Mouse (Mus musculus) MEL (cell line): ENCODE measurements around the gene Ahcyl1. TPM values are rescaled to one million over a fixed set of nuclear protein-coding genes. Genes with fewer than 3 reads are reported as not detected.

Experiments
- DNase-seq: peaks from one replicate; pipeline ENCODE4 v3.0.0; 2011; ENCODE audit warnings: low read depth, low spot score
- H3K27ac ChIP-seq: 2 replicates; pipeline ENCODE4 v1.5.1; 2012; ENCODE audit warnings: low read depth, mild to moderate bottlenecking, control low read depth, low read length, moderate library complexity; ENCODE audit not compliant: control insufficient read depth
- H3K27me3 ChIP-seq, 2 experiments: fragments of 150-350 bp in 1 of 2; sonication (generic) in 1 of 2; 2 replicates each; pipeline ENCODE4 v1.6.1; 2012; ENCODE audit warnings: low read length in 2 of 2, mild to moderate bottlenecking in 2 of 2, improper control_type of control experiment in 1 of 2, moderate library complexity in 1 of 2; ENCODE audit not compliant: insufficient read depth in 2 of 2, control insufficient read depth in 1 of 2
- H3K36me3 ChIP-seq, 2 experiments: 2 replicates each; pipeline ENCODE4 v1.6.1; 2012 to 2014; ENCODE audit warnings: low read length in 2 of 2, improper control_type of control experiment in 1 of 2, inconsistent platforms in 1 of 2, mild to moderate bottlenecking in 1 of 2; ENCODE audit not compliant: insufficient read depth in 2 of 2, control insufficient read depth in 1 of 2
- H3K4me1 ChIP-seq, 2 experiments: fragments of 150-350 bp in 1 of 2; sonication (generic) in 1 of 2; 2 replicates each; pipeline ENCODE4 v1.6.1; 2012; ENCODE audit warnings: low read length in 2 of 2, improper control_type of control experiment in 1 of 2, mild to moderate bottlenecking in 1 of 2; ENCODE audit not compliant: insufficient read depth in 2 of 2, control insufficient read depth in 1 of 2
- H3K4me3 ChIP-seq, 2 experiments: fragments of 150-350 bp in 1 of 2; sonication (generic) in 1 of 2; 2 replicates each; pipeline ENCODE4 v1.5.1; 2012; ENCODE audit warnings: low read depth in 2 of 2, low read length in 2 of 2, mild to moderate bottlenecking in 2 of 2, moderate library complexity in 2 of 2, control low read depth in 1 of 2, improper control_type of control experiment in 1 of 2; ENCODE audit not compliant: control insufficient read depth in 1 of 2, insufficient read depth in 1 of 2
- H3K79me2 ChIP-seq: 2 replicates; pipeline ENCODE4 v1.6.1; 2012; ENCODE audit warnings: mild to moderate bottlenecking, low read length, moderate library complexity; ENCODE audit not compliant: control insufficient read depth, poor library complexity, insufficient read depth
- H3K9ac ChIP-seq: 2 replicates; pipeline ENCODE4 v1.6.1; 2012; ENCODE audit warnings: low read depth, mild to moderate bottlenecking, control low read depth, low read length, moderate library complexity; ENCODE audit not compliant: control insufficient read depth, poor library complexity, severe bottlenecking
- H3K9me3 ChIP-seq: fragments of 150-350 bp; sonication (generic); replicated peaks from 2 replicates; pipeline ENCODE4 v1.6.1; 2012; ENCODE audit warnings: mild to moderate bottlenecking, low read length, improper control_type of control experiment, moderate library complexity; ENCODE audit not compliant: insufficient read depth
- BHLHE40 ChIP-seq: IDR thresholded peaks from 2 replicates; pipeline ENCODE4 v1.6.1; 2012; ENCODE audit warnings: low read depth, mild to moderate bottlenecking, inconsistent platforms, low read length, improper control_type of control experiment, borderline replicate concordance
- CHD1 ChIP-seq: IDR thresholded peaks from 2 replicates; pipeline ENCODE4 v1.6.1; 2012; ENCODE audit warnings: low read depth, mild to moderate bottlenecking, inconsistent platforms, low read length, improper control_type of control experiment
- ELF1 ChIP-seq: IDR thresholded peaks from 2 replicates; pipeline ENCODE4 v1.6.1; 2014; ENCODE audit warnings: low read depth, mild to moderate bottlenecking, inconsistent platforms, low read length, improper control_type of control experiment, moderate library complexity
- EP300 ChIP-seq, 2 experiments: IDR thresholded peaks; 2 replicates each; pipeline ENCODE4 v1.6.1; 2011; ENCODE audit warnings: improper control_type of control experiment in 2 of 2, low read length in 2 of 2, low read depth in 1 of 2, mild to moderate bottlenecking in 1 of 2
- ETS1 ChIP-seq: IDR thresholded peaks from 2 replicates; pipeline ENCODE4 v1.6.1; 2012; ENCODE audit warnings: low read depth, mild to moderate bottlenecking, inconsistent platforms, low read length, improper control_type of control experiment, moderate library complexity
- MAFK ChIP-seq: IDR thresholded peaks from 2 replicates; pipeline ENCODE4 v1.6.1; 2011; ENCODE audit warnings: low read depth, mild to moderate bottlenecking, low read length, improper control_type of control experiment, borderline replicate concordance
- MAX ChIP-seq: IDR thresholded peaks from 2 replicates; pipeline ENCODE4 v1.6.1; 2011; ENCODE audit warnings: low read length, improper control_type of control experiment
- MAZ ChIP-seq: IDR thresholded peaks from 2 replicates; pipeline ENCODE4 v1.6.1; 2012; ENCODE audit warnings: low read depth, mild to moderate bottlenecking, inconsistent platforms, low read length, improper control_type of control experiment
- MXI1 ChIP-seq: IDR thresholded peaks from 2 replicates; pipeline ENCODE4 v1.6.1; 2011; ENCODE audit warnings: mild to moderate bottlenecking, low read depth, low read length, improper control_type of control experiment
- MYC ChIP-seq: IDR thresholded peaks from 2 replicates; pipeline ENCODE4 v1.6.1; 2011; ENCODE audit warnings: low read depth, mild to moderate bottlenecking, low read length, improper control_type of control experiment, moderate library complexity
- NRF1 ChIP-seq: IDR thresholded peaks from 2 replicates; pipeline ENCODE4 v1.6.1; 2014; ENCODE audit warnings: low read depth, mild to moderate bottlenecking, inconsistent platforms, low read length, improper control_type of control experiment, moderate library complexity; ENCODE audit not compliant: poor library complexity, insufficient read depth, severe bottlenecking
- POLR2AphosphoS2 ChIP-seq: IDR thresholded peaks from 2 replicates; pipeline ENCODE4 v1.6.1; 2011; ENCODE audit warnings: low read length, improper control_type of control experiment
- RCOR1 ChIP-seq: IDR thresholded peaks from 2 replicates; pipeline ENCODE4 v1.6.1; 2012; ENCODE audit warnings: low read depth, mild to moderate bottlenecking, inconsistent platforms, low read length, improper control_type of control experiment
- SIN3A ChIP-seq: IDR thresholded peaks from 2 replicates; pipeline ENCODE4 v1.6.1; 2012; ENCODE audit warnings: low read length, improper control_type of control experiment, inconsistent platforms
- SMC3 ChIP-seq: IDR thresholded peaks from 2 replicates; pipeline ENCODE4 v1.6.1; 2011; ENCODE audit warnings: low read depth, low read length, improper control_type of control experiment
- TAL1 ChIP-seq: IDR thresholded peaks from 2 replicates; pipeline ENCODE4 v1.6.1; 2012; ENCODE audit warnings: mild to moderate bottlenecking, inconsistent platforms, low read length, moderate library complexity, mixed read lengths
- TBP ChIP-seq: IDR thresholded peaks from 2 replicates; pipeline ENCODE4 v1.8.0; 2011; ENCODE audit warnings: low read depth, low read length, improper control_type of control experiment
- UBTF ChIP-seq: IDR thresholded peaks from 2 replicates; pipeline ENCODE4 v1.6.1; 2012; ENCODE audit warnings: low read depth, mild to moderate bottlenecking, inconsistent platforms, low read length, improper control_type of control experiment, moderate library complexity, borderline replicate concordance; ENCODE audit not compliant: insufficient read depth
- ZC3H11A ChIP-seq: IDR thresholded peaks from 2 replicates; pipeline ENCODE4 v1.6.1; 2012; ENCODE audit warnings: low read depth, mild to moderate bottlenecking, inconsistent platforms, low read length, improper control_type of control experiment
- ZNF384 ChIP-seq: IDR thresholded peaks from 2 replicates; pipeline ENCODE4 v1.6.1; 2012; ENCODE audit warnings: low read depth, mild to moderate bottlenecking, inconsistent platforms, low read length, improper control_type of control experiment
- polyA plus RNA-seq, 2 experiments: library from polyadenylated mRNA; stranded (reverse) in 1 of 2; unstranded in 1 of 2; fragments of >175 nt in 1 of 2; fragments of >200 nt in 1 of 2; gene quantifications; 2 replicates each; pipeline versions ENCODE4 v1.2.1 to v1.2.4; 2012; ENCODE audit warnings: low replicate concordance in 2 of 2, low read depth in 1 of 2; ENCODE audit not compliant: insufficient read length in 2 of 2, insufficient read depth in 1 of 2, missing spikeins in 1 of 2
- total RNA-seq: library from RNA; depleted of rRNA; stranded (reverse); fragments of 300-350 nt; gene quantifications from 2 replicates; pipeline ENCODE4 v1.2.3, GENCODE M21; 2012; rRNA removed

Gene Ahcyl1
- total and polyA plus RNA-seq, 3 experiments: 28.0 to 105 (median 104) TPM

- H3K27me3 ChIP-seq: no peaks in the 10 kb centered on the region
- no peak overlapping the region for H3K4me3 ChIP-seq
- DNase-seq: no peak
- no peaks in the 10 kb centered on the region for H3K4me1 ChIP-seq
- peaks cover 0 to 5% of the 10 kb centered on the region in 2 experiments; a peak in 2 of 4 replicates for H3K36me3 ChIP-seq
- no peak overlapping the region for H3K27ac ChIP-seq
- H3K9me3 ChIP-seq: no peaks in the 10 kb centered on the region
- H3K9ac ChIP-seq: no peak overlapping the region
- TF ChIP-seq NRF1 (no peak), BHLHE40 (no peak), ZC3H11A (no peak), MAZ (no peak), UBTF (no peak), ELF1 (no peak), ZNF384 (no peak), TBP (no peak), MXI1 (no peak), SMC3 (no peak), RCOR1 (no peak), TAL1 (no peak), EP300 (IDR thresholded peaks at IDR 0.05; ENCODE audit: low read depth in 1 of 2, low read length in 2 of 2) (no peak), POLR2AphosphoS2 (no peak), ETS1 (no peak), CHD1 (no peak), MYC (no peak), MAFK (no peak), MAX (no peak), SIN3A (no peak)
- TF ChIP-seq, all 39 proteins: peak for 0
- H3K79me2 ChIP-seq: no peaks in the 10 kb centered on the region
Observed at GRCm38 (mm10) chr3:107617800-107618199, 78.6 kb downstream of the Ahcyl1 start.

Other genes with a start within 250 kb of the Ahcyl1 start
- gene Kcnc4, start 237.0 kb downstream of the Ahcyl1 start, total RNA-seq: not detected in 2 replicates
- gene Kcnc4, start 237.0 kb downstream of the Ahcyl1 start, polyA plus RNA-seq: not detected
- gene Slc6a17, start 178.5 kb downstream of the Ahcyl1 start, total RNA-seq: 0.04 TPM in 1 of 2 replicates, not detected in the other
- gene Slc6a17, start 178.5 kb downstream of the Ahcyl1 start, polyA plus RNA-seq: not detected
- not detected in 2 replicates for gene Ubl4b, start 141.5 kb downstream of the Ahcyl1 start, total RNA-seq
- gene Ubl4b, start 141.5 kb downstream of the Ahcyl1 start, polyA plus RNA-seq: not detected
- not detected in 2 replicates for gene Alx3, start 101.5 kb downstream of the Ahcyl1 start, total RNA-seq
- gene Alx3, start 101.5 kb downstream of the Ahcyl1 start, polyA plus RNA-seq: not detected
- not detected in 2 replicates for gene Gm10961, start 65.2 kb downstream of the Ahcyl1 start, total RNA-seq
- not detected for gene Gm10961, start 65.2 kb downstream of the Ahcyl1 start, polyA plus RNA-seq
- gene Strip1, start 64.9 kb downstream of the Ahcyl1 start, total RNA-seq: 19.8 and 20.2 TPM in 2 replicates
- gene Strip1, start 64.9 kb downstream of the Ahcyl1 start, polyA plus RNA-seq: 10 to 100 TPM in 1 of 2 experiments, not detected in 1; 32.9 TPM
- 0.10 and 0.12 TPM in 2 replicates for gene Csf1, start 63.9 kb upstream of the Ahcyl1 start, total RNA-seq
- under 1 TPM in 1 of 2 experiments, not detected in 1; 0.19 TPM for gene Csf1, start 63.9 kb upstream of the Ahcyl1 start, polyA plus RNA-seq
- 0.07 and 0.12 TPM in 2 replicates for gene Eps8l3, start 180.7 kb upstream of the Ahcyl1 start, total RNA-seq
- not detected for gene Eps8l3, start 180.7 kb upstream of the Ahcyl1 start, polyA plus RNA-seq
- gene Gstm5, start 199.3 kb upstream of the Ahcyl1 start, total RNA-seq: 115 and 134 TPM in 2 replicates
- 100 to 1,000 TPM in 1 of 2 experiments, not detected in 1; 164 TPM for gene Gstm5, start 199.3 kb upstream of the Ahcyl1 start, polyA plus RNA-seq
- gene Gstm7, start 235.3 kb upstream of the Ahcyl1 start, total RNA-seq: 0.10 TPM in 1 of 2 replicates, not detected in the other
- gene Gstm7, start 235.3 kb upstream of the Ahcyl1 start, polyA plus RNA-seq: under 1 TPM in 1 of 2 experiments, not detected in 1; 0.24 TPM
- not detected in 2 replicates for gene Gstm6, start 247.2 kb upstream of the Ahcyl1 start, total RNA-seq
- under 1 TPM in 1 of 2 experiments, not detected in 1; 0.13 TPM for gene Gstm6, start 247.2 kb upstream of the Ahcyl1 start, polyA plus RNA-seq